Mouse (Mus musculus) liver, embryonic 11.5 days (tissue): Measurements from ENCODE around the gene Bpnt1. TPM values are rescaled to one million over a fixed set of nuclear protein-coding genes. Genes with fewer than 3 reads are reported as not detected.
"Not testable (repeated sequence)": the region's sequence is repeated elsewhere in the genome, so short reads cannot be mapped to it uniquely, and the experiment has no call there.

Experiments
- ATAC-seq: fragments of 200-750 bp; cut with Nextera tagmentation; replicated peaks from 2 replicates; pipeline ENCODE4 v1.8.0; 2017; ENCODE audit warnings: moderate number of reproducible peaks, mild to moderate bottlenecking, moderate TSS enrichment, moderate library complexity; ENCODE audit not compliant: low FRiP score
- DNase-seq: peaks from one replicate; pipeline ENCODE4 v3.0.0-alpha.2; 2017; ENCODE audit warnings: low spot score
- H3K27ac ChIP-seq: fragments of 300-500 bp; sonication (generic); 2 replicates; pipeline ENCODE4 v1.5.1; 2014; ENCODE audit warnings: mild to moderate bottlenecking, low read depth, low read length, control low read depth
- H3K27me3 ChIP-seq: fragments of 300-500 bp; sonication (generic); replicated peaks from 2 replicates; pipeline ENCODE4 v1.6.1; 2014; ENCODE audit warnings: low read length, mixed read lengths; ENCODE audit not compliant: control insufficient read depth, insufficient read depth
- H3K36me3 ChIP-seq: fragments of 300-500 bp; sonication (generic); 2 replicates; pipeline ENCODE4 v1.6.1; 2014; ENCODE audit warnings: mild to moderate bottlenecking, low read length, moderate library complexity, mixed read lengths; ENCODE audit not compliant: control insufficient read depth, insufficient read depth
- H3K4me1 ChIP-seq: fragments of 300-500 bp; sonication (generic); replicated peaks from 2 replicates; pipeline ENCODE4 v1.6.1; 2014; ENCODE audit warnings: low read length, mixed read lengths; ENCODE audit not compliant: control insufficient read depth, insufficient read depth
- H3K4me2 ChIP-seq: fragments of 300-500 bp; sonication (generic); 2 replicates; pipeline ENCODE4 v1.6.1; 2014; ENCODE audit warnings: mild to moderate bottlenecking, control low read depth, moderate library complexity
- H3K4me3 ChIP-seq: fragments of 300-500 bp; sonication (generic); 2 replicates; pipeline ENCODE4 v1.5.1; 2014; ENCODE audit warnings: low read depth, low read length, control low read depth
- H3K9ac ChIP-seq: fragments of 300-500 bp; sonication (generic); 2 replicates; pipeline ENCODE4 v1.6.1; 2014; ENCODE audit warnings: low read depth, low read length, control low read depth
- H3K9me3 ChIP-seq: fragments of 300-500 bp; sonication (generic); 2 replicates; pipeline ENCODE4 v1.6.1; 2016; ENCODE audit warnings: low read length, inconsistent platforms, mixed read lengths; ENCODE audit not compliant: control insufficient read depth
- WGBS: fragments of 180-500 bp; shearing (Covaris S2); extraction: QIAGEN DNeasy Blood & Tissue Kit; methylation state at CpG from one replicate; pipeline ENCODE4 v1.1.7; 2014; 5-methylcytosine and 5-hydroxymethylcytosine counted together
- polyA plus RNA-seq: library from polyadenylated mRNA; unstranded; fragments of >200 nt; fragmentation: Nextera tagmentation; extraction: Ambion mirVana; gene quantifications from 2 replicates; pipeline ENCODE4 v1.2.1, GENCODE M21; 2014

Gene Bpnt1
- polyA plus RNA-seq, 1 experiment from 2014 or later, result 29.4 TPM

DNA sequence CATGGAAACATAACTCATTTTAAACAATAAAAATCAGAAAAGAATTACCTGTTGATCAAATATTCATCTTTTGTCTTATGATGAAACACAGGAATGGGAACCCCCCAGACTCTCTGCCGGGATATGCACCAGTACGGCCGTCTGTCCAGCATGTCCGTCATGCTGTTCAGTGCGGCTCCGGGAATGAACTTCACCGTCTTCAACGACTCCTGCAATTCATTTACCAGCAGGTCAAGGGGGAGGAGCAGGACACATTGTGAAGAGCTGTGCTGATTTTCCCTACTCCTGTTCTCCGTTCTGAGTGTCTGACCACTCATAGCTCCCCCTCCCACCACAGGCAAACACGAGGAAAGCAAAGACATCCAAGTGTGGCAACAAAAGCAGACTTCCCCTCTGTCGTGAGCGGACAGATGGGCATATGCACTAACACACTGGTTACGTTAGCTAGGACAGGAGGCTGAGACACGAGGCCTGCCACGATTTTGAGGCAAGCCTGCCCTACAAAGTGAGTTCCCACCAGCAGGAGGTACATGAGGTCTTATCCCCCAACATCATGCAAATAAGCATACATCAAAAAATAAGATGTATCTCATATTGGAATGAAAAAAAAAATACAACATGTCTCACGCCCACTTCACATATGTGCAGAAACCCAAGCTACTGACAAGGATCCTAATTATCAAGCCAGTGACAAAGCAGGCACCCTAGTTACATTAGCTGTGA, 15.9 kb upstream of the Bpnt1 start:
- H3K27ac ChIP-seq, result no peak overlapping the region
- ATAC-seq, result no peak

GRCm38 (mm10) chr1:185327754-185328345, 4.1 kb upstream of the Bpnt1 start:
- peak overlapping the region; percentile 96; the same call in 1 of the 2 replicates for H3K27ac ChIP-seq
- WGBS, result 52% methylated on average over 3 of the region's 3 CpGs
- not testable (repeated sequence) for H3K9me3 ChIP-seq, H3K27me3 ChIP-seq, ATAC-seq, H3K4me1 ChIP-seq, DNase-seq
- peak overlapping the region; percentile 71 for H3K4me2 ChIP-seq
- peak overlapping the region; percentile 96 for H3K4me3 ChIP-seq
- H3K36me3 ChIP-seq, result peaks cover 27% of the 10 kb centered on the region
- peak overlapping the region; percentile 98; the same call in 1 of the 2 replicates for H3K9ac ChIP-seq

More for the DNA sequence above, 15.9 kb upstream of the Bpnt1 start:
- no peak for DNase-seq
- no peaks in the 10 kb centered on the region for H3K9me3 ChIP-seq
- 89% methylated on average over 16 of the region's 16 CpGs for WGBS
- no peak overlapping the region for H3K4me3 ChIP-seq
- H3K27me3 ChIP-seq, result no peaks in the 10 kb centered on the region
- H3K4me1 ChIP-seq, result no peaks in the 10 kb centered on the region
- no peak overlapping the region for H3K9ac ChIP-seq
- no peak overlapping the region for H3K4me2 ChIP-seq
- H3K36me3 ChIP-seq, result peaks cover 31% of the 10 kb centered on the region

DNA sequence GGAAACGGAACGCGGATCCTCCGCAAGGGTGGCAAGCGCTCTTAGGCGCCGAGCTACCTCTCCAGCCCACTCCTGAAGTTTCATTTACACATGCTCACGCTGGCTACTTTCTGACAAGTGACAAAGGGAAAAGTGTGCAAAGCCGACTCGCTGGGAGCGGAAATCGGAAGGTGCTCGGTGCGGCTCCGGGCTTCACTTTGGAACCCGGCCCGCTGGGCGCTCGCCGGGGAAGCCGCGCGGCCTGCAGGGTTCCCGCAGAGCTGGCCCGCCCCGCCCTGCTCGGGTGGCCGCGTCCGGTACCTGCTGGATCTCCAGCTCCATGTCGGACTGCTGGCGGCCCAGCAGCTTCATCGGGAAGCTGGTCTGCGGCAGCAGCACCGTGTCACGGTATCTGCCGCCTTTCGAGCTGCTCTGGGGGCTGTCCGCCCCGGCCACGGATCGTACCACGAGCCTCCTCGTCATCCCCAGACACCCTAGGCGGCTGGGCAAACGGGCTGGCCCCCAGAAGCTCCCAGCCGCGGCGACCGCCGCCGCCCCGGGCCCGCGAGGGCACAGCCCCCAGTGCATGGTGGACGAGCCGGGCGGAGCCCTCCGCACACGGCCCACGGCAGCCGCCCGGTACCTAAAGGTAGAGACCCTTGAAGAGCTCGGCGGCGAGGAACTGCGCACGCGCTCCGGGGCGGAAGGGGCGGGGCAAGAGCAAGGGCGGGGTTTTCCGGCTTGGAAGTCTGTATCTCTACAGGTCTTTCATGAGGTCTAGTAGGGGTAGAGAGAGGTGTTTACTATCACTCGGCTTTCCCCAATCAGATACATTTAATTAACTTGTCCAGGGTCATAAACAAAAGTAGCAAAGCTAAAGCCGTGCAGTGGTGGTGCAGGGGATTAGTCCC, 3.0 kb upstream of the Bpnt1 start, which contains the start of gene Iars2:
Gene Iars2, minus strand, starts transcription at position 676 of the 890 bp plus-strand sequence.
- peak within 1 kb of the TSS; percentile 96 for H3K4me3 ChIP-seq
- peaks cover 15% of the 10 kb centered on the region; the same call in 1 of the 2 replicates for H3K4me1 ChIP-seq
- no peaks in the 10 kb centered on the region for H3K9me3 ChIP-seq
- peak; percentile 91 for ATAC-seq
- H3K27ac ChIP-seq, result peak within 1 kb of the TSS; percentile 96
- H3K27me3 ChIP-seq, result no peaks in the 10 kb centered on the region
- peak; percentile 96 for DNase-seq
- WGBS, result under 1% methylated on average over 76 of the region's 76 CpGs
- H3K36me3 ChIP-seq, result peaks cover 20% of the 10 kb centered on the region
- peak within 1 kb of the TSS; percentile 71 for H3K4me2 ChIP-seq
- peak within 1 kb of the TSS; percentile 98 for H3K9ac ChIP-seq

GRCm38 (mm10) chr1:185329851-185330250, 2.1 kb upstream of the Bpnt1 start:
- H3K27ac ChIP-seq, result peak overlapping the region; percentile 96; the same call in 1 of the 2 replicates

GRCm38 (mm10) chr1:185331364-185331763, 585 bp upstream of the Bpnt1 start:
- DNase-seq, result no peak
- Histone ChIP-seq H3K4me2 (peak overlapping the region; percentile 91), H3K4me3 (no peak overlapping the region), H3K9ac (no peak overlapping the region), H3K4me1 (peaks cover 15% of the 10 kb centered on the region; the same call in 1 of the 2 replicates), H3K9me3 (no peaks in the 10 kb centered on the region), H3K27ac (no peak overlapping the region), H3K27me3 (no peaks in the 10 kb centered on the region), H3K36me3 (peaks cover 5% of the 10 kb centered on the region; the same call in 1 of the 2 replicates)
- ATAC-seq, result no peak
- WGBS, result 47% methylated on average over 5 of the region's 5 CpGs

More at GRCm38 (mm10) chr1:185329851-185330250, 2.1 kb upstream of the Bpnt1 start:
- Histone ChIP-seq H3K9me3 (no peaks in the 10 kb centered on the region), H3K36me3 (peaks cover 15% of the 10 kb centered on the region), H3K4me2 (peak overlapping the region; percentile 71), H3K27me3 (no peaks in the 10 kb centered on the region), H3K4me1 (peaks cover 15% of the 10 kb centered on the region; the same call in 1 of the 2 replicates), H3K9ac (no peak overlapping the region), H3K4me3 (no peak overlapping the region)
- no peak for ATAC-seq
- no peak for DNase-seq
- WGBS, result 82% methylated on average over 8 of the region's 8 CpGs

- WGBS, result 80% methylated on average over 5 of the region's 5 CpGs
- no peak for ATAC-seq
Observed at GRCm38 (mm10) chr1:185333651-185334050, 1.7 kb downstream of the Bpnt1 start.

DNA sequence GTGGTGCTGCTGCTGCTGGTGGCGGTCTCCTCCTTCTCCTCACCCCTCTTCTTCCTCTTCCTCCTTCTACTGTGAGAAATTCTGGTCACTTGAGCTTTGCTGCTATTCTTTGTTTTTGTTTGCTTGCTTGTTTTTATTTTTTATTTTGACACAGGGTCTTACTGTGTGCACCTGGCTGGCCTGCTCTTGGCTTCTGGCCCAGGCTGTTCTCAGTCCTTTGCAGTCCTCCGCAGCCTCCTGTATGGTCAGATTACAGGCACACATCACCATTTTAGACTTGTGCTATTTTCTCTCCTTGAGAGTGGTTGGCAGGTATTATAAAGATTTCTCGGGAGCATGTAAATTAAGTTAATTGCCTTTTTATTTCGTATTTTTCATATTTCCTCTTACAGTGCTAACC, 2.2 kb downstream of the Bpnt1 start:
- ATAC-seq (no peak), DNase-seq (no peak)
- H3K36me3 ChIP-seq, result no peaks in the 10 kb centered on the region
- no peak overlapping the region for H3K4me3 ChIP-seq
- no peak overlapping the region for H3K9ac ChIP-seq
- 79% methylated on average over 4 of the region's 4 CpGs for WGBS
- peaks cover 14% of the 10 kb centered on the region; the same call in 1 of the 2 replicates for H3K4me1 ChIP-seq
- H3K9me3 ChIP-seq, result no peaks in the 10 kb centered on the region
- H3K27me3 ChIP-seq, result no peaks in the 10 kb centered on the region
- H3K27ac ChIP-seq, result no peak overlapping the region
- no peak overlapping the region for H3K4me2 ChIP-seq

More at GRCm38 (mm10) chr1:185333651-185334050, 1.7 kb downstream of the Bpnt1 start:
- no peaks in the 10 kb centered on the region for H3K36me3 ChIP-seq
- no peaks in the 10 kb centered on the region for H3K27me3 ChIP-seq
- no peak for DNase-seq
- no peak overlapping the region for H3K4me3 ChIP-seq
- no peak overlapping the region for H3K9ac ChIP-seq
- H3K9me3 ChIP-seq, result no peaks in the 10 kb centered on the region
- peaks cover 14% of the 10 kb centered on the region; the same call in 1 of the 2 replicates for H3K4me1 ChIP-seq
- no peak overlapping the region for H3K27ac ChIP-seq
- H3K4me2 ChIP-seq, result no peak overlapping the region

DNA sequence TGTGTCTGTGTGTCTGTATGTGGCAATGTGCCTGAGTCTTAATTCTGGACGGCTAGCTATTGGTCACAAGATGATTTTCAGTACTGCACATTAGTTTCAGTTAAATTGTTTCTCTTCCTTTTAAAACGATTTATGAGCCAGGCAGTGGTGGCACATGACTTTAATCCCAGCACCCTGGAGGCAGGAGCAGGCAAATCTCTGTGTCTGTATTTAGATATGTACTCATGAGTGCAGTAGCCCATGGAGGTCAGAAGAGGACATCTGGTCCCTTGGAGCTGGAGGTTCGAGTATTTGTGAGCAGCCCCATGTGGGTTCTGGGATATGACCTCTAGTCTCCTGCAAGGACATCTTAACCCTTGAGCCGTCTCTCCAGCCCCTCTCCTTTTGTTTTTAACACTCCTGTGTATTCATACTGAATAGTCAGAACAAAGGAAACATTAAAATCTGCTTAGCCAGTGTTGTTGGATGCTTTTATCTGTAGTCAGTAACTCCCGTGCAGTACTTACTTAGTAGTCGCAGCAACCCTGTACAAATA, 3.3 kb downstream of the Bpnt1 start:
- H3K4me2 ChIP-seq, result no peak overlapping the region
- ATAC-seq, result no peak
- no peaks in the 10 kb centered on the region for H3K9me3 ChIP-seq
- peaks cover 14% of the 10 kb centered on the region; the same call in 1 of the 2 replicates for H3K4me1 ChIP-seq
- no peaks in the 10 kb centered on the region for H3K36me3 ChIP-seq
- H3K4me3 ChIP-seq, result no peak overlapping the region
- H3K9ac ChIP-seq, result no peak overlapping the region
- WGBS, result 80% methylated on average over 6 of the region's 6 CpGs
- no peaks in the 10 kb centered on the region for H3K27me3 ChIP-seq
- DNase-seq, result no peak
- H3K27ac ChIP-seq, result no peak overlapping the region
